Mouse (Mus musculus) heart, postnatal 10 days (tissue): ENCODE data around the gene Crebzf. TPM values are rescaled to one million over a fixed set of nuclear protein-coding genes. Genes with fewer than 3 reads are reported as not detected.

Experiments used
- DNase-seq, 2 experiments: peaks; one replicate each; pipeline ENCODE4 v3.0.0; 2021
- intact Hi-C: fragments of 180-260 bp; cut with DNase I; formaldehyde crosslinking; loops from one replicate; pipeline ENCODE4 v1.15.1; 2025
- total RNA-seq, 2 experiments: library from RNA; stranded (reverse); gene quantifications; 2 replicates each; pipeline ENCODE4 v1.2.3; 2021

Crebzf gene
- 10 to 100 TPM; 30.2 to 32.2 TPM for total RNA-seq

DNA sequence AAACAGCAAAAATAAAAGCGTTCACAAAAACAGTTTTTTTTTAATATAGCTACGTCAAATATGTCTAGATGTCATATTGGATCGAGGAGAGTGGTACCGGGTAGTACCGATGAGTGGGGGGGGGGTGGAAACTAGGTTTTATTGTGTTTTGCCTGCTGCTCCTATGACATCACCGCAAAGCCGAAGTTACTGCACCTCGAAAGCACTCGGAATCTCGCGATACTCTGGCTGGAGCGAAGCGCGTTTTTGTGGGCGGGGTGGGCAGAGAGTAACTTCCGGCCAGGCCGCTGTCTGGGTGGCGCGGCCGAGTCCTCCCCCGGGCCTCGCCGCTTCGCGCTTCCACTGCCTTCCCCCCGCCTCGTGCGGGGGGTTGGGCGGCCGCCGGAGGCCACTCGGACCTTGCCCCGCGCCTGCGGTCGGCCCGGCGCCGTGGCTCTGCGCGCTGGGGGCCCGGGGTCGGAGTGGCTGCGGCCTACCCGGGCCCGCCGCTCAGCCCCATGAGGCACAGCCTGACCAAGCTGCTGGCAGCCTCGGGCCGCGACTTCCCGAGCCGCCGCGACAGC is at the start of gene Crebzf:
TSS of gene Crebzf (plus strand) at position 212 of the 563 bp plus-strand sequence.
- DNase-seq = peak; percentile 98
- intact Hi-C loops = no loop called here

GRCm38 (mm10) chr7:90395073-90395472 is 47.5 kb upstream of the Crebzf start:
- intact Hi-C loops = loop anchor here (5.0 kb wide), 1 partner anchor 93 kb away; the partner anchor contains the start of gene Sytl2
- no peak for DNase-seq

DNA sequence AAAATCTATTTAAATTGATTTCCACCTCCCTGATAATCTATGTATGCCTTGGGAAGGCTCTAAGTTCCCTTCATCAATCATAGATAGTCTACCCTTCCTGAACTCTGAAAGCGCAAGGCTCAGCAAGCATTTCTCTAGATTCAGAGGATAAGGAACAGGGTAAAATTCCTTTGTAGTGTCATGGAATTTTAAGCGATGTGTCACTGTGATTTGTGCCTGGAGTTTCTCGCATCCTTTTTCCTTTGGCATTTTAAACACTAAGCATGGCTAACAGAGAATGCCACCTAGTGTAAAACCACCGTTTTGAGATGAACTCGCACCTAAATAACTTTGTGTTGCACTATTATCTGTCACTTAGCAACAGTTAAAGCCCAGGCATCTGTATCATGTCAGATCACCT is 46.6 kb upstream of the Crebzf start:
- no peak for DNase-seq
- intact Hi-C loops = loop anchor here (5.0 kb wide), 1 partner anchor 94 kb away; the partner anchor contains the start of gene Sytl2

DNA sequence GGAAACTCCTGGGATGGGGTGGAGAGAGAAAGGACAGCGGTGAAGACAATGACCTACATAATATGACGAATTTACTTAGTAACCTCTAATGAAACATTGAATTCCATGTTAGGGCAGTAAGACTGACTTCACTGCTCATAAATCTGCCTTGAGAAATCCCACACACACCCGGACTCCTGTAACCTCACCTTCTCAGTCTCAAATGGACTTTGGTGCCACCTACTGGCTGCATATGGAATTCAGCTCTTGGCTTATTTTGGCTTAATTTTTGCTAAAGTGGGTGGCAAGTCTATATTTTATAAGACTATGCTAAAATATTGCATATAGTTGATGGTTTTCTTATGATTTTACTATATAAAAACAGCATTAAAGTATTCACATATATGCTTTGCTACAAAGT is 32.6 kb upstream of the Crebzf start:
- intact Hi-C loops = loop anchor here (2.0 to 5.0 kb wide), 3 partner anchors 129 to 413 kb away; partner anchors contain the start of gene Ccdc83
- DNase-seq = peak; percentile 68 to 85

DNA sequence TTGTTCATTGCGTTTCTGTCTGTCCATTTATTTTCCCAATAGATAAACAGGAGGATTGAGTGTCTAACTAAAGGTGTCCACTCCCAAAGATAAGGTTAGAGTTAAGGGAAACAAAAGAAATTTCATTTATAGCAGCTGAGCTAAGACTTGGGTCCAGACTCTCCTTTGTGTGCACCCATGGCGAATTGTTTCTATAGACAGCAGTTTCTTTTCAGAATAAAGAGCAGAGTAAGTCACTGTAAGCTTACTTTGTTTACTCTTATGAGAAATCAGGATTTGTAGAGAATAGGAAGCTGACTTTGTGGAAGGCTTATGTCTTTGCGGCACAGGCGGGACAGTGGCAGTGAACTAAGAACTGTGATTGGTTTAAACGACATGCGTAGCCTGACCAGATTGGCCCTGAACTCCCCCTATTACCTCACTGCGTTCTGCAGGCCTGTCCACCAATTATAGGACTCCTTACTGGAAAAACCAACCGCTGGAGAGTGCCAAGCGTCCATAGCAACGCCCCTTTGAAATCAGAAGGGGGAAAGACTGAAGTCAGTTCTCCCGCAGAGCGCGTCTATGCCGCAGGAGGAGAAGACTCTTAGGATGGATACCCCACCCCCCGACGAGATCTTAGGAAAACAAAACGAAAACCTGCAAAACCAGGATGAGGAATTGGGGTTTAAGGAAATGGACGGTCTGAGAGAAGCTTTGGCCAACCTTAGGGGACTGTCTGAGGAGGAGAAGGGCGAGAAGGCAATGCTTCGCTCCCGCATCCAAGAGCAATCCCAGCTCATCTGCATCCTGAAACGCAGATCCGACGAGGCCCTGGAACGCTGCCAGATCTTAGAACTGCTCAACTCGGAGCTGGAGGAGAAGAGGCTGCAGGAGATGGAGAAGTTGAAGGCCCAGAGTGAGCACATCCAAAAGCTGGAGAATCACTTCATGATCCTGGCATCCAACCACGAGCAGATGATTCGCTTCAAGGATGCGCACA is 16.2 kb upstream of the Crebzf start, which contains the start of gene Ccdc89:
TSS of gene Ccdc89 (plus strand) at position 558 of the 982 bp plus-strand sequence.
- intact Hi-C loops = loop anchor here (5.0 kb wide), 1 partner anchor 429 kb away; no protein-coding TSS in a partner anchor
- DNase-seq = peak; percentile 89 to 90

DNA sequence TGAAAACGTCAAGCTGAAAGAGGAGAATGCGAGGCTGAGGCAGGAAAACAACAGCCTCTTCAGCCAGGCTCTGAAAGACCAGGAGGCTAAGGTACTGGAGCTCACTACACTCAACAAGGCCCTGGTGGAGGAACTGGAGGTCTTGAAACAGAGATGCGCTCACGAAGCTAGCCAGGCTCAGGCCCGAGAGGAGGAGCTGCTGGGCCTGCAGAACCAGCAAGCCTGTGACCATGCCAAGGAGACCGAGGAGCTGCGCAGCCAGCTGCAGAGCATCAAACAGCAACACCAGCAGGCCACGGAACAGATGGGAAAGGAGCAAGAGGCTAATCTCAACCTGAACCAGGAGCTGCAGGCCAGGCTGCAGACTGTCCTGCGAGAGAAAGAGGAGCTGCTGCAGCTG is 15.5 kb upstream of the Crebzf start:
- intact Hi-C loops = loop anchor here (5.0 kb wide), 1 partner anchor 430 kb away; no protein-coding TSS in a partner anchor
- peak; percentile 31 to 40 for DNase-seq

- intact Hi-C loops = no loop called here
- no peak for DNase-seq
Observed at GRCm38 (mm10) chr7:90432221-90432620, 10.3 kb upstream of the Crebzf start.

DNA sequence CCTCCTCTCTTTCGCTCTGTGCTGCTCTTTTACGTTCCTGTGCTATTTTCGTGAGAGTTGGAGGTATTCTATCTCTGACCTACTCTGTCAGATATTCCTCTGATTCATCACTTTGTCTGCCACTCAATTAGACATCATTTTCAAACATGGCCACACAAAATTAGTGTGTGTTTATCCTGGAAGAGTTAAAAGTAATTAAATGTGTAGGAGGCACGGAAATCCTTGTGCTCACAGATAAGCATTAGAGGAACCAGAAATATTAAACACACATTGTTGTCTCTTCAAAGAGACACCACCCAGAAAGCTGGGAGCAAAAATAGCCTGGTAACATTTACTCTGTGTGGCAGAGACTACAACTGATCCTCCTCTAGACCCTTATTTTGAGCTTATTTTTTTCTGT is 2.5 kb upstream of the Crebzf start:
- intact Hi-C loops = no loop called here
- DNase-seq = no peak

GRCm38 (mm10) chr7:90442070-90442469 is 459 bp upstream of the Crebzf start:
- DNase-seq = peak in 1 of 2 experiments; percentile 17
- intact Hi-C loops = no loop called here

GRCm38 (mm10) chr7:90443101-90444091 is 867 bp downstream of the Crebzf start:
- DNase-seq = peak; percentile 76 to 78
- intact Hi-C loops = no loop called here

GRCm38 (mm10) chr7:90444206-90444605 is 1.7 kb downstream of the Crebzf start:
- peak; percentile 20 to 25 for DNase-seq
- intact Hi-C loops = no loop called here

GRCm38 (mm10) chr7:90456149-90456844 is 13.8 kb downstream of the Crebzf start:
- DNase-seq = no peak
- intact Hi-C loops = no loop called here

DNA sequence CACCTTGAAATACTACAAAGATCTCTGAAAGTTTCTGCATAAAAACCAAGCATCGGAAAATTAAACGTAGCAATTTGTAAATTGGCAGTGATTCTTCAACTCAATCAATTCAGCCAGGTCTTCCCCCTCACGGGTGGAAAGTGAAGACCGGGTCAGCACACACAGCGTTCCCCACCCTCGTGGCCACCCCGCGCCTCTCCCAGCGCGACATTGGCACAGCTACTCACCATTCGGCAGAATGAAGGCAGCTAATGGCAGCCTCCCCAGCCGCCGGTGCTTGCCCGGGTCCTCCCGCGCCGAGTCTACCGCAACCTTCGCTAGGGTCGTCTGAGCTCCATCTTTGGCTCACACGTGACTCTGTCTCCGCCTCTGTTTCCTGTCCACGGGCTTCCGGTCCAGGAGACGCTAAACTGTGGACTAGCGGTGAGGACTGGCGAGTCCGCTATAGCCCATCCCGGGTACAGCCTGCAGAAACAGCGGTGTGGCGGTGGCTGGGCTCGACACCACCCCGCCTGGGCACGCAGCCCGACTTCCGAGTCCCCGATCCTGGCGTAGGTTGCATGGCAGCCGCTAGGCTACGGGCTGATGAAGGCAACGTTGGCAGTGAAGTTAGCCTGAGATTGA is 14.4 kb downstream of the Crebzf start, which contains the start of gene Tmem126a:
TSS of gene Tmem126a (minus strand) at position 385 of the 624 bp plus-strand sequence.
- intact Hi-C loops = no loop called here
- peak; percentile 91 to 92 for DNase-seq

- intact Hi-C loops = no loop called here
- no peak for DNase-seq
Observed at GRCm38 (mm10) chr7:90457517-90457916, 15.0 kb downstream of the Crebzf start.

DNA sequence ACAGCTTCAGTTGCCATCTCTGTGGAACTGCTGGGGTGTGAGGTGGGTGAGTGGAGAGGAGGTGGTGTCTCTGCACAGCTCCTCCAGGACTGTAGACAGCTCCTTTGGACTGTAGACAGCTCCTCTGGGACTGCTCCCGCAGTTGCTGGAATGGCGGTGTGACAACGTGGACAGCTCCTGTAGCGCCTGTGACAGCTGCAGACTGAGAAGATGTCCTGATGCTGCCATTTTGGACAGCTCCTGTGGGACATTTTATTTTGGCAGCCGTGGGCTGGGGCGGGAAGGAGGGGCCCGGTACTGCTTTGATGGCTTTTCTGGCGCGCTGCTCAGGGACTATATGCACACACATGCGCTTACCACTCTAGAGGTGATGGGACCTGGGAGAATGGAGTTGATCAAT is 17.8 kb downstream of the Crebzf start:
- DNase-seq = peak; percentile 13 to 43
- intact Hi-C loops = no loop called here

DNA sequence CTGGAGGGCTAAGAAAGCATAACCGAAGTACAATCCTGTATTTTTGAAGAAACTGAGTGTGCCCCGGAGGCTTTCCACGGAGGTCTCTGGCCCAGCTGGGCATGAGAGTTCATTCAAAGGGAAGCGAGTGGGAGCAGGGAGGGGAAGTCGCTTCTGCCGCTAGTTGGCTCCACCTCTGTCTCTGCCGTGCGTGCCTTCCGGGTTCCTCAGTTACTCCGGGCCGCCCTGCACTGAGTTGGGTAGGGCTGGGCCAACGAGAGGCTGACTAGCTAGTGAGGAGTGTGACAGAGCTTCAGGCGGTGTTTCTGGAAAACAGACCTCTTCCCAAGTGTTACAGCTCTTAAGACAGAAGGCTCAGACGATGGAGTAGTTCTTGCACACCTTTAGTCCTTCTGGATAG is 18.4 kb downstream of the Crebzf start:
- intact Hi-C loops = no loop called here

GRCm38 (mm10) chr7:90461441-90461840 is 18.9 kb downstream of the Crebzf start:
- intact Hi-C loops = no loop called here

More for the DNA sequence above, 18.4 kb downstream of the Crebzf start:
- DNase-seq = peak; percentile 15 to 41

DNA sequence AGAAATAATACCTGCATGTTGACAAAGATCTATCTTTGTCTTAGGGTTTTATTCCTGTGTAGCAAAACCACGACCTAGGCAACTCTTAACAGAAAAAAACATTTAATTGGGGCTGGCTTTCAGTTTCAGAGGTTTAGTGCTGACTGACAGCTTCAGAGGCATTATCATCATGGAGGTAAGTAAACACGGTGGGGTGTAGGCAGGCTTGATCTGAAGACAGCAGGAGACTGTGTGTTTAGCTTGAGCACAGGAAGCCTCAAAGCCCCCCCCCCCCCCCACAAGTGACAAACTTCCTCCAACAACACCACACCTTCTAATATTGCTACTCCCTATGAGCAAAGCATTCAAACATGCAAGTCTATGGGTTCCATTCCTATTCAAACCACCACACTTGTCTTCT is 31.0 kb downstream of the Crebzf start:
- intact Hi-C loops = no loop called here

More at GRCm38 (mm10) chr7:90461441-90461840, 18.9 kb downstream of the Crebzf start:
- no peak for DNase-seq

DNA sequence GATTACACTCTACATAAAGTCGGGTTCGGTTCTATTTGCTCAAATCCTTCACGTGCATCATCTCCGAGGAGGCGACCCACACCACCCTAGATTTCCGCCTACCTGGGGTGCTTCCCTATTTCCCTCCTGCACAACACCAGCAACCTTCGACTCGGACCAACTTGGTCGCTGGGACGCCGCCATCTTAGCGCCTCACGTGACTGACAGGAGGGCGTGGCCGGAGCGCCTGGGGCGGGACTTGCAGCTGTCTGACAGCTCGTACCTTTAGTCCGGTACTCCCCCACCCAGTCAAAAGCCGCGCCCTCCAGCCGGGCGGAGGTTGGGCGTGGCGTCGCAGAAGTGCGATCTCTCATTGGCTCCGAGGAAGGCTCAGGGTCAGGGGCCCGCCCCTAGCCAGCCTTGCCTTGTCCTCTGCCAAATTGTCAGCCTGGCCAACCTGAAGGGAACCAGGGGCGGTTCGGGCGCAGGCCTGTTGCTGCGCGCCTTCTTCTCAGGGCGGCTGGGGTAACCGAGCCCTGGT is 33.3 kb downstream of the Crebzf start, which contains the start of gene Tmem126b:
TSS of gene Tmem126b (minus strand) at position 209 of the 520 bp plus-strand sequence.
- intact Hi-C loops = no loop called here
- peak; percentile 99 for DNase-seq

More for the DNA sequence above, 31.0 kb downstream of the Crebzf start:
- DNase-seq = no peak
